11 mouse cellular contexts compared by ENCODE assay signal in genomic region chr15:78779253-78779652, GRCm38 (mm10). TPM values are rescaled to one million over a fixed set of nuclear protein-coding genes. Genes with fewer than 3 reads are reported as not detected.
DNase-seq lines count a peak whose midpoint lies in the region; ATAC-seq lines count a peak whose summit lies in the region.
"Had no signal": no experiment of that assay in that cellular context is flagged by ENCODE, and none has a peak within 500 bp of the region (broad histone marks: within the 10 kb centered on the region; RNA-seq: fewer than 3 reads in every experiment).

No protein-coding gene starts in this region.

- no peaks in the 10 kb centered on the region; the same call in 1 of the 2 replicates for H3K9me3 ChIP-seq in kidney, embryonic 15.5 days (replicated peaks)
- H3K9me3 ChIP-seq in intestine, embryonic 16.5 days (ENCODE audit: control insufficient read depth, low read length) = no peaks in the 10 kb centered on the region; the same call in 1 of the 2 replicates
- H3K9me3 ChIP-seq: embryonic facial prominence, embryonic 13.5 days; limb, embryonic 15.5 days had no signal

- no peak for DNase-seq in kidney, adult 11 months
- DNase-seq in thymus, postnatal 25 days = peak; percentile 32
- DNase-seq in thymus, adult 18-20 months = no peak
- no peak for DNase-seq in gastrocnemius, postnatal 14 days
- no peak for DNase-seq in frontal cortex, postnatal 36 days (ENCODE audit: low spot score in 2 of 2)
- DNase-seq: gastrocnemius, postnatal 36 days had no signal

- H3K9ac ChIP-seq in kidney, embryonic 15.5 days = no peak overlapping the region
- no peak overlapping the region for H3K9ac ChIP-seq in intestine, embryonic 16.5 days (ENCODE audit: low read depth, low read length)
- H3K9ac ChIP-seq: embryonic facial prominence, embryonic 13.5 days; limb, embryonic 15.5 days had no signal

- WGBS in kidney, embryonic 15.5 days = 75% methylated on average over 8 of the region's 8 CpGs
- WGBS in intestine, embryonic 16.5 days = 74% methylated on average over 8 of the region's 8 CpGs

- intact Hi-C loops in gastrocnemius, postnatal 14 days (cut with DNase I; ENCODE audit: low total_unique reads) = no loop called here

- H3K4me3 ChIP-seq in kidney, embryonic 15.5 days (replicated peaks) = no peak overlapping the region
- no peak overlapping the region for H3K4me3 ChIP-seq in intestine, embryonic 16.5 days (ENCODE audit: low read length)
- H3K4me3 ChIP-seq: embryonic facial prominence, embryonic 13.5 days; limb, embryonic 15.5 days; myocyte had no signal

- peak overlapping the region; percentile 41; the same call in 1 of the 2 replicates for H3K27ac ChIP-seq in kidney, embryonic 15.5 days
- no peak overlapping the region for H3K27ac ChIP-seq in intestine, embryonic 16.5 days (ENCODE audit: low read length)
- H3K27ac ChIP-seq: embryonic facial prominence, embryonic 13.5 days; limb, embryonic 15.5 days had no signal

- H3K4me2 ChIP-seq in kidney, embryonic 15.5 days = no peak overlapping the region
- H3K4me2 ChIP-seq in intestine, embryonic 16.5 days (ENCODE audit: low read depth, low read length) = no peak overlapping the region
- H3K4me2 ChIP-seq: embryonic facial prominence, embryonic 13.5 days; limb, embryonic 15.5 days had no signal

- no peaks in the 10 kb centered on the region for H3K27me3 ChIP-seq in kidney, embryonic 15.5 days
- H3K27me3 ChIP-seq in intestine, embryonic 16.5 days (replicated peaks; ENCODE audit: control insufficient read depth, insufficient read depth, low read length) = no peaks in the 10 kb centered on the region
- H3K27me3 ChIP-seq: embryonic facial prominence, embryonic 13.5 days had no signal

- peaks cover 12% of the 10 kb centered on the region for H3K4me1 ChIP-seq in kidney, embryonic 15.5 days
- peaks cover 15% of the 10 kb centered on the region for H3K4me1 ChIP-seq in intestine, embryonic 16.5 days (ENCODE audit: control insufficient read depth, insufficient read depth, low read length)
- H3K4me1 ChIP-seq: embryonic facial prominence, embryonic 13.5 days had no signal

- H3K36me3 ChIP-seq in kidney, embryonic 15.5 days = peaks cover 34% of the 10 kb centered on the region
- H3K36me3 ChIP-seq in intestine, embryonic 16.5 days (ENCODE audit: control insufficient read depth, insufficient read depth, low read length) = peaks cover 2% of the 10 kb centered on the region; the same call in 1 of the 2 replicates
- H3K36me3 ChIP-seq: embryonic facial prominence, embryonic 13.5 days; limb, embryonic 15.5 days had no signal

- ATAC-seq in kidney, embryonic 15.5 days (replicated peaks; ENCODE audit: low FRiP score) = no peak; the same call in 1 of the 2 replicates
- ATAC-seq in intestine, embryonic 16.5 days = 0 out of 2 replicates have a peak, but pooled peaks have one; percentile 36

RNA-seq across cellular contexts. Expression of gene Mfng, which starts 6.0 kb away (rescaled TPM):
- polyA plus RNA-seq in kidney, embryonic 15.5 days (2015; fragmentation: Nextera tagmentation; extraction: Ambion mirVana) = 25.4 and 25.6 TPM in 2 replicates
- 17.2 and 18.2 TPM in 2 replicates for polyA plus RNA-seq in intestine, embryonic 16.5 days (2015; fragmentation: Nextera tagmentation; extraction: Ambion mirVana)
- total RNA-seq in gastrocnemius, postnatal 14 days (2021) = 1 to 10 TPM; 5.6 to 7.1 TPM

RNA-seq across cellular contexts. Expression of gene Card10, which starts 23.6 kb away (rescaled TPM):
- 9.1 and 9.5 TPM in 2 replicates for polyA plus RNA-seq in kidney, embryonic 15.5 days (2015; fragmentation: Nextera tagmentation; extraction: Ambion mirVana)
- 5.2 and 6.1 TPM in 2 replicates for polyA plus RNA-seq in intestine, embryonic 16.5 days (2015; fragmentation: Nextera tagmentation; extraction: Ambion mirVana)
- total RNA-seq in gastrocnemius, postnatal 14 days (2021) = 1 to 10 TPM; 9.6 to 9.7 TPM
